Mouse (Mus musculus): Measurements from ENCODE around the gene Tmem203. TPM values are rescaled to one million over a fixed set of nuclear protein-coding genes. Genes with fewer than 3 reads are reported as not detected.

The Tmem203 gene
- polyA plus RNA-seq, 1 experiment: 31.9 TPM

- no peak overlapping the region for H3K27ac ChIP-seq (ENCODE audit: insufficient read depth, low read length)
- 52% methylated on average over 13 of the region's 13 CpGs for WGBS
- TF ChIP-seq POLR2A (IDR thresholded peaks at IDR 0.05; ENCODE audit: borderline replicate concordance, insufficient read depth, low read length) (no peak), CTCF (IDR thresholded peaks at IDR 0.05; ENCODE audit: borderline replicate concordance, insufficient read depth, low read depth, low read length) (peak; percentile 85)
- peak; percentile 81 to 88 for DNase-seq
- H3K4me1 ChIP-seq (ENCODE audit: control insufficient read depth, insufficient read depth, low read length): no peaks in the 10 kb centered on the region
- no peaks in the 10 kb centered on the region for H3K27me3 ChIP-seq (ENCODE audit: control insufficient read depth, insufficient read depth, low read length)
- H3K4me3 ChIP-seq (replicated peaks; ENCODE audit: insufficient read depth, low read depth, low read length): no peak overlapping the region
Measured at GRCm38 (mm10) chr2:25278928-25279882, 24.0 kb downstream of the Tmem203 start.

- no peak for DNase-seq
- TF ChIP-seq CTCF (IDR thresholded peaks at IDR 0.05; ENCODE audit: borderline replicate concordance, insufficient read depth, low read depth, low read length): no peak
- TF ChIP-seq POLR2A (IDR thresholded peaks at IDR 0.05; ENCODE audit: borderline replicate concordance, insufficient read depth, low read length): no peak
- WGBS: 80% methylated on average over 2 of the region's 2 CpGs
- H3K4me1 ChIP-seq (ENCODE audit: control insufficient read depth, insufficient read depth, low read length): peaks cover 40% of the 10 kb centered on the region
- no peak overlapping the region for H3K27ac ChIP-seq (ENCODE audit: insufficient read depth, low read length)
- no peak overlapping the region for H3K4me3 ChIP-seq (replicated peaks; ENCODE audit: insufficient read depth, low read depth, low read length)
- H3K27me3 ChIP-seq (ENCODE audit: control insufficient read depth, insufficient read depth, low read length): no peaks in the 10 kb centered on the region
Measured at GRCm38 (mm10) chr2:25285551-25285950, 30.3 kb downstream of the Tmem203 start.

GRCm38 (mm10) chr2:25286314-25286713, 31.1 kb downstream of the Tmem203 start:
- 69% methylated on average over 1 of the region's 1 CpGs for WGBS
- peak overlapping the region; percentile 10; the same call in 1 of the 2 replicates for H3K27ac ChIP-seq (ENCODE audit: insufficient read depth, low read length)

GRCm38 (mm10) chr2:25286837-25287636, 31.8 kb downstream of the Tmem203 start:
- H3K27ac ChIP-seq (ENCODE audit: insufficient read depth, low read length): peak overlapping the region; percentile 26
- H3K4me3 ChIP-seq (replicated peaks; ENCODE audit: insufficient read depth, low read depth, low read length): no peak overlapping the region
- H3K27me3 ChIP-seq (ENCODE audit: control insufficient read depth, insufficient read depth, low read length): no peaks in the 10 kb centered on the region
- 5% methylated on average over 7 of the region's 7 CpGs for WGBS
- TF ChIP-seq CTCF (IDR thresholded peaks at IDR 0.05; ENCODE audit: borderline replicate concordance, insufficient read depth, low read depth, low read length) (no peak), POLR2A (IDR thresholded peaks at IDR 0.05; ENCODE audit: borderline replicate concordance, insufficient read depth, low read length) (peak; percentile 14; the same call in 1 of the 2 replicates)
- H3K4me1 ChIP-seq (ENCODE audit: control insufficient read depth, insufficient read depth, low read length): peaks cover 54% of the 10 kb centered on the region
- DNase-seq: peak; percentile 70 to 73

More at GRCm38 (mm10) chr2:25286314-25286713, 31.1 kb downstream of the Tmem203 start:
- Histone ChIP-seq H3K4me3 (replicated peaks; ENCODE audit: insufficient read depth, low read depth, low read length) (no peak overlapping the region), H3K27me3 (ENCODE audit: control insufficient read depth, insufficient read depth, low read length) (no peaks in the 10 kb centered on the region), H3K4me1 (ENCODE audit: control insufficient read depth, insufficient read depth, low read length) (peaks cover 47% of the 10 kb centered on the region)
- peak in 1 of 2 experiments; percentile 32 for DNase-seq
- TF ChIP-seq POLR2A (IDR thresholded peaks at IDR 0.05; ENCODE audit: borderline replicate concordance, insufficient read depth, low read length): 0 out of 2 replicates have a peak, but pooled peaks have one; percentile 2
- no peak for TF ChIP-seq CTCF (IDR thresholded peaks at IDR 0.05; ENCODE audit: borderline replicate concordance, insufficient read depth, low read depth, low read length)

- H3K27ac ChIP-seq (ENCODE audit: insufficient read depth, low read length): peak within 1 kb of the TSS; percentile 26
- H3K27me3 ChIP-seq (ENCODE audit: control insufficient read depth, insufficient read depth, low read length): no peaks in the 10 kb centered on the region
- H3K4me1 ChIP-seq (ENCODE audit: control insufficient read depth, insufficient read depth, low read length): peaks cover 59% of the 10 kb centered on the region
- peak in 1 of 2 experiments; percentile 58 for DNase-seq
- TF ChIP-seq POLR2A (IDR thresholded peaks at IDR 0.05; ENCODE audit: borderline replicate concordance, insufficient read depth, low read length) (peak; percentile 12; the same call in 1 of the 2 replicates), CTCF (IDR thresholded peaks at IDR 0.05; ENCODE audit: borderline replicate concordance, insufficient read depth, low read depth, low read length) (no peak)
- H3K4me3 ChIP-seq (replicated peaks; ENCODE audit: insufficient read depth, low read depth, low read length): no peak within 1 kb of the TSS
- WGBS: 25% methylated on average over 6 of the region's 6 CpGs
Measured at GRCm38 (mm10) chr2:25287927-25288649, 32.8 kb downstream of the Tmem203 start, which contains the start of gene Tmem210. Gene Tmem210, plus strand, starts transcription at chr2:25288145.

DNA sequence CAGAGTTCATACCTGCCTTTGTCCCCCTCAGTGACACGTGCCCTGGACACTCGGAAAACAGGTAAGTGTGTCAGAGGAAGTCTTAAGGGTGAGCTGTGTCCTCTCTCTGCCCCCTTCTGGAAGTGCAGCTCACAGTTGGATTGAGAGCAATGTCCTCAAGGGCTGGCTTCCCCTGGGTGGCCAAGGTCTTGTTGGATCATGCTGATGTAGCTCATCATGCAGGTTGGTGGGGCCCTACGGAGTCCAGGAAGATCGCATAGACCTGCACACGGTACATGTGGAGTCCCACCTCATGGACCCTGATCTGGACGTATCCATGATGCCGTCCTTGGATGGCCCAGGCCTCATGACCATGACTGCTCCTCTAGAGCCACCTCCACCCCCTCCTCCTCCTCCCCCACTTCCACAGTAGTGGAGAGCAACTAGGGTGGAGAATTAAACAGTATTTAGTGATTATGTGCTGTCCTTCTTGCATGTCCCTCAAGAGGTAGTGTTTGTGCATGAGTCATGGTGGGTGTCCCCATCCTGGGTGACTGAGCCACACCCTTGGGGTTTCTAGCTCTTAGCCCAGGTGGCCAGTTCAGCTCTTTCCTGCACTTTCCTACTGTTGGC, 33.6 kb downstream of the Tmem203 start:
- Histone ChIP-seq H3K27me3 (ENCODE audit: control insufficient read depth, insufficient read depth, low read length) (no peaks in the 10 kb centered on the region), H3K4me1 (ENCODE audit: control insufficient read depth, insufficient read depth, low read length) (peaks cover 63% of the 10 kb centered on the region), H3K27ac (ENCODE audit: insufficient read depth, low read length) (no peak overlapping the region), H3K4me3 (replicated peaks; ENCODE audit: insufficient read depth, low read depth, low read length) (no peak overlapping the region)
- TF ChIP-seq CTCF (IDR thresholded peaks at IDR 0.05; ENCODE audit: borderline replicate concordance, insufficient read depth, low read depth, low read length) (0 out of 2 replicates have a peak, but pooled peaks have one; percentile 16), POLR2A (IDR thresholded peaks at IDR 0.05; ENCODE audit: borderline replicate concordance, insufficient read depth, low read length) (0 out of 2 replicates have a peak, but pooled peaks have one; percentile 32)
- DNase-seq: peak; percentile 46 to 55
- WGBS: 59% methylated on average over 7 of the region's 7 CpGs

All from cerebellum, adult 2 months (tissue).